Mouse (Mus musculus) hindbrain, embryonic 11.5 days (tissue): ENCODE results near the gene Rnf217. TPM values are rescaled to one million over a fixed set of nuclear protein-coding genes. Genes with fewer than 3 reads are reported as not detected.

Experiments
- ATAC-seq: fragments of 200-750 bp; cut with Nextera tagmentation; 2 replicates; pipeline ENCODE4 v1.8.0; 2017; ENCODE audit warnings: mild to moderate bottlenecking, moderate TSS enrichment, moderate library complexity; ENCODE audit not compliant: low FRiP score
- DNase-seq: peaks from one replicate; pipeline ENCODE4 v3.0.0-alpha.2; 2015; ENCODE audit warnings: low spot score
- H3K27ac ChIP-seq: fragments of 300-500 bp; sonication (generic); 2 replicates; pipeline ENCODE4 v1.5.1; 2014; ENCODE audit warnings: mild to moderate bottlenecking, low read depth, low read length
- H3K27me3 ChIP-seq: fragments of 300-500 bp; sonication (generic); 2 replicates; pipeline ENCODE4 v1.6.1; 2014; ENCODE audit warnings: mild to moderate bottlenecking, low read length, moderate library complexity, mixed read lengths; ENCODE audit not compliant: control insufficient read depth, insufficient read depth
- H3K36me3 ChIP-seq: fragments of 300-500 bp; sonication (generic); 2 replicates; pipeline ENCODE4 v1.6.1; 2014; ENCODE audit warnings: mild to moderate bottlenecking, low read length, moderate library complexity, mixed read lengths; ENCODE audit not compliant: control insufficient read depth, insufficient read depth
- H3K4me1 ChIP-seq: fragments of 300-500 bp; sonication (generic); replicated peaks from 2 replicates; pipeline ENCODE4 v1.6.1; 2014; ENCODE audit warnings: low read length, mixed read lengths; ENCODE audit not compliant: control insufficient read depth, insufficient read depth
- H3K4me2 ChIP-seq: fragments of 300-500 bp; sonication (generic); replicated peaks from 2 replicates; pipeline ENCODE4 v1.6.1; 2014; ENCODE audit warnings: mild to moderate bottlenecking, low read depth, low read length
- H3K4me3 ChIP-seq: fragments of 300-500 bp; sonication (generic); 2 replicates; pipeline ENCODE4 v1.5.1; 2014; ENCODE audit warnings: low read depth, low read length
- H3K9ac ChIP-seq: fragments of 300-500 bp; sonication (generic); 2 replicates; pipeline ENCODE4 v1.6.1; 2014; ENCODE audit warnings: low read depth, low read length
- H3K9me3 ChIP-seq: fragments of 300-500 bp; sonication (generic); 2 replicates; pipeline ENCODE4 v1.6.1; 2016; ENCODE audit warnings: low read length; ENCODE audit not compliant: control insufficient read depth
- WGBS: fragments of 180-500 bp; shearing (Covaris S2); extraction: QIAGEN DNeasy Blood & Tissue Kit; methylation state at CpG from one replicate; pipeline ENCODE4 v1.1.7; 2014; 5-methylcytosine and 5-hydroxymethylcytosine counted together
- polyA plus RNA-seq: library from polyadenylated mRNA; unstranded; fragments of >200 nt; fragmentation: Nextera tagmentation; extraction: Ambion mirVana; gene quantifications from 2 replicates; pipeline ENCODE4 v1.2.1, GENCODE M21; 2014

The Rnf217 gene
- 1.5 and 2.0 TPM in 2 replicates for polyA plus RNA-seq

DNA sequence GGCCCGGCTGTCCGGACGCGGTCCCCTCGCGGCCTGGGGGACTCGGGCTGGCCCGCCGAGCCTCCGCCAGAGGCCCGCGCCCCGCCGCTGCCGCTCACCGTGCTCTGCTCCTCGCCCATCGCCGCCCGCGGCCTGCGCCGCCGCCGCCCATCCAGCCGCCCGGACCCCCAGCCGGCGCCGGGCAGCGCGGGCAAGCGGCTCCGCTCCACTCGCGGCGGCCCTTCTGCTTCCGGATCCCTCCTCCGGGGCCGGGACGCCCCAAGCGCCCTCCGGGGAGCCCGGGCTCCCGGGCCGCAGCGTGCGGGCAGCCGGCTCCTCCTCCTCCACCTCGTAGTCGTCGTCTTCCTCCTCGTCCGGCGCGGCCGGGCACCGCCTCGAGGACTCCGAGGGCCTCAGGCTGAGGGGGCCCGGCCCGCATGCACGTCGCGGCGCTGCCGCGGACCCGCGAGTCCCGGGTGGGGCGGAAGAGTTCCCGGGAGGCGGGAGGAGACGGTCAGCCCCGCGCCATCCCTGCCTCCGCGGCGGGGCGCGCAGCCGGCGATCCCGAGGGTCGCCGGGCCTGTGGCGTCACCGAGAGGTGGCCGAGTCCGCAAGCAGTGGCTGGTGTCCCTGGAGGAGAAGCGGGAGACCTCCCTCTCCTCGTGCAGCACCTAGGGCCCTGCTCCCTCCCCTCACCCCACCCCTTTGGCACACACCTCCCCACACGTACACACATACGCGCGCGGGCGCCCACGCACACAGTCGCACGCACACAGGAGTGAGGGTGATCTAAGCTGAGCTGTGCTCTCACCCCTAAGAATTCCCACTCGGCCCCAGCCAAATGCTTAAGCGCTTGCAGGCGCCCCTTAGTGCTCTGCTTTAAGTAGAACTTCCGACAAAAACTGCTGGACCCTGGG is at the start of gene Rnf217:
Gene Rnf217, minus strand, starts transcription at position 119 of the 896 bp plus-strand sequence.
- Histone ChIP-seq H3K4me1 (peaks cover 5% of the 10 kb centered on the region; the same call in 1 of the 2 replicates), H3K27me3 (no peaks in the 10 kb centered on the region), H3K36me3 (no peaks in the 10 kb centered on the region), H3K4me2 (peak within 1 kb of the TSS; percentile 89), H3K9me3 (no peaks in the 10 kb centered on the region), H3K4me3 (peak within 1 kb of the TSS; percentile 81), H3K27ac (peak within 1 kb of the TSS; percentile 69), H3K9ac (peak within 1 kb of the TSS; percentile 97)
- ATAC-seq (peak; percentile 90), DNase-seq (peak; percentile 76)
- under 1% methylated on average over 84 of the region's 106 CpGs for WGBS

DNA sequence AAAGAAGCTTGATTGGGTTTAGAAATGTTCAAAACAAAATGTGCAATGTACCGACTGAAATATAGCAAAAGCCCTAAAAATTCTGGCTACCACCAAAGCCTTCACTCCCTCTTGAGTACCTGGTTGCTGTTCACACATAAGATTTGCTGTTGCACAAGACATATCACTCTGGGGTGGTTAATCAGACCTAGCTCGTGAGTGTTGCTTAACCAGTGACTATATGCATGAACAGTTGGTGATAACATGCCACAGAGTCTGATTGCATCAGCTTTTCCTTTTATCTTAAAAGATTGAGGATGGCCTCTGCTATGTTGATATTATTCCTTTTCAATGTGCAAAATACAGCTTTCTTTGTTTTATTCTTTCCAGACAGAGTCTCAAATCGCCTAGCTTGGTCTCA is 38.3 kb upstream of the Rnf217 start:
- no peak for DNase-seq
- ATAC-seq = no peak
- Histone ChIP-seq H3K4me3 (no peak overlapping the region), H3K9ac (no peak overlapping the region), H3K27me3 (no peaks in the 10 kb centered on the region), H3K4me2 (no peak overlapping the region), H3K36me3 (no peaks in the 10 kb centered on the region), H3K27ac (no peak overlapping the region), H3K4me1 (no peaks in the 10 kb centered on the region), H3K9me3 (no peaks in the 10 kb centered on the region)
- WGBS = 86% methylated on average over 3 of the region's 3 CpGs

DNA sequence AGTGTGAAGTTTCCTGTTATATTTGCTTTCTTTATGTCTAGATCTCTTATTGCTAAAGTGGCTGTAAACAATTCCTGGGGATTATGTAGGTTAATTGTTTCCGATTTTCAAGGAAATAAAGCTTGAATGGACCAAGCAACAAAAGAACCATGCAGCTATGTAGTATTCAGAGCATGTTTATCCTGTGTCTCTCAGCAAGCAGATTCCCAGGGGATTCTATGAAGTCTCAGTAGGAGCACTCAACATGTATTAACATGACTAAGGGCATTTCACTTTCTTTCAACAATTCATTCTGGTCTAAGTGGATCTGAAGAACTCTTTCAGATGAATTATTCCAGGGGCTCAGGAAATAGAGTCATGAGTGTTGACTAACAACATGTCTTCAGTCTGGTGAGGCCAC is 37.1 kb upstream of the Rnf217 start:
- Histone ChIP-seq H3K9ac (no peak overlapping the region), H3K4me2 (no peak overlapping the region), H3K27ac (no peak overlapping the region), H3K4me3 (no peak overlapping the region), H3K9me3 (no peaks in the 10 kb centered on the region), H3K4me1 (no peaks in the 10 kb centered on the region), H3K27me3 (no peaks in the 10 kb centered on the region), H3K36me3 (no peaks in the 10 kb centered on the region)
- ATAC-seq (no peak), DNase-seq (no peak)
- WGBS = 71% methylated on average over 1 of the region's 1 CpGs

DNA sequence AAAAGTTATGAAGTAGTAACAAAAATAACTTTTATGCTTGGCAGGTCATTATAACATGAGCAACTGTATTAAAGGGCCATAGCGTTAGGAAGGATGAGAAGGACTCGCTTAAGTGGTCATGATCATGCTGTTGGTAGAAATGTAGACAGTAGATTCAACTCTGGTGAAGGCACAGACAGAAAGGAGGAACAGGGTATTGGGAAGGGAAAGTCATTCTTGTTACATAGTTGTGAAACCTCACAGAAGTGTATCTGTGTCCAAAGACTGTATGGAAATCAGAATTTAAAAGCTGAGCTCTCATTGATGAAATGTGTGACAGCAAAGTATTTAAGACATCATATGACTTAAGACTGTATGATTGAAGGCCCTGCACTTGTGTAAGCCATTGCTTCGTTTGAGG is 26.1 kb upstream of the Rnf217 start:
- ATAC-seq (no peak), DNase-seq (no peak)
- Histone ChIP-seq H3K4me2 (no peak overlapping the region), H3K4me3 (no peak overlapping the region), H3K9me3 (no peaks in the 10 kb centered on the region), H3K36me3 (no peaks in the 10 kb centered on the region), H3K27me3 (no peaks in the 10 kb centered on the region), H3K4me1 (no peaks in the 10 kb centered on the region), H3K27ac (no peak overlapping the region), H3K9ac (no peak overlapping the region)
- 93% methylated on average over 3 of the region's 3 CpGs for WGBS

DNA sequence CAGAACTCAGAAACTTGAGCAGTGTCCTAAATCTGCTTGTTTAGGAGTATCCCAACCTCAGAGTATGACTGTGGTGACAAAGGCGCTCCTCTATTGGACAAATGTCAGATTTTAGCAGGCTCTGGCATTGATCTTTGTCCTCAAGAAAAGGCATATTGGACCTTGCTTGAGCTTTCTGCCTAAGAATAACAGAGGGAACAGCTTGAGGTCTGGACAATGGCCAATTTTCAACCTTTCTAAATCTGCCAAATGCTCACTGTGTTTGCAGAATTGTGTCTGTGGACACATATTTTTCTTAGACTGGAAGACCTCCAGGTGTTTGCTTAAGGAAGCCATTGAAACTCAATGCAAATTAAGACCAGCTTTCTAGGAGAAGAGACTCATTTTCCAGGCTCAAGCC is 23.0 kb upstream of the Rnf217 start:
- Histone ChIP-seq H3K9me3 (no peaks in the 10 kb centered on the region), H3K27ac (no peak overlapping the region), H3K4me3 (no peak overlapping the region), H3K4me1 (no peaks in the 10 kb centered on the region), H3K36me3 (no peaks in the 10 kb centered on the region), H3K27me3 (no peaks in the 10 kb centered on the region), H3K9ac (no peak overlapping the region), H3K4me2 (no peak overlapping the region)
- DNase-seq = no peak
- ATAC-seq = no peak
- 82% methylated on average over 1 of the region's 1 CpGs for whole genome bisulfite sequencing

DNA sequence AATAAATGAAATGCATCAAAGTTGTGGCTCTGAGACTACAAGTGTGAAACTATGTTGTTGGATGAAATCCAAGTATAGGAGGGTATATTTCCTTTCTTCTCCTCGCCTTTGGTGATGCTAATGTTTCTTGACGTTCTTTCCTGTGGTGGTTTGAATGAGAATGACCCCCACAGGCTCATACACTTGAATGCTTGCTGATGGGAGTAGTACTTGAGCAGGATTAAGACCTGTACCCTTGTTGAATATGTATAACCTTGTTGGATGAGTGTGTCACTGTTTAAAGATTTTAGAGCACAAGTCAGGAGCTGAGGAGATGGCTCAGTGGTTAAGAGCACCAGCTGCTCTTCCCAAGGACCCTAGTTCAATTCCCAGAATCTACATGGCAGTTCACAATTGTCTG is 6.4 kb upstream of the Rnf217 start:
- H3K27ac ChIP-seq = no peak overlapping the region
- no peaks in the 10 kb centered on the region for H3K9me3 ChIP-seq
- H3K4me1 ChIP-seq = no peaks in the 10 kb centered on the region
- no peak for DNase-seq
- WGBS = 63% methylated on average over 2 of the region's 2 CpGs
- H3K4me2 ChIP-seq = no peak overlapping the region
- H3K9ac ChIP-seq = no peak overlapping the region
- H3K4me3 ChIP-seq = no peak overlapping the region
- ATAC-seq = no peak
- no peaks in the 10 kb centered on the region for H3K36me3 ChIP-seq
- H3K27me3 ChIP-seq = no peaks in the 10 kb centered on the region

DNA sequence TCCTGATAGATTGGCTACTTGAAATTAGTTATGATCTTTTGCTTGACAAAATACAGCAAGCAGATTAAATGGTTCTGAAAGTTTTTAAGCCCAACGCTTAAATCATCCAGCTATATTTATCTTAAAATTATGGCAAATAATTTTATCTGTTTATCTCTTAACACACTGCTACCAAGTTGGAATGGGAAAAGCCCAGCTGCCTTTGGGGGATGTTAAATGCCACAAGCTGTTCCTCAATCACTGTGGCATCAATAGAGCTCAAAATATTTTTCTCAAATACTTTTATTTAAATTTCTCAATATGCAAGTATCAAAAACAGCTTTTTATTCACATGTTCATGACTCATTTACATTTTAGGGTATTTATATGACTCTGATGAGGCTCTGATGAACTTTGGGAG is 5.1 kb upstream of the Rnf217 start:
- ATAC-seq (no peak), DNase-seq (no peak)
- H3K9me3 ChIP-seq = no peaks in the 10 kb centered on the region
- H3K4me1 ChIP-seq = no peaks in the 10 kb centered on the region
- no peak overlapping the region for H3K4me3 ChIP-seq
- H3K27ac ChIP-seq = no peak overlapping the region
- no peaks in the 10 kb centered on the region for H3K27me3 ChIP-seq
- no peaks in the 10 kb centered on the region for H3K36me3 ChIP-seq
- H3K9ac ChIP-seq = no peak overlapping the region
- 83% methylated on average over 1 of the region's 1 CpGs for WGBS
- no peak overlapping the region for H3K4me2 ChIP-seq

DNA sequence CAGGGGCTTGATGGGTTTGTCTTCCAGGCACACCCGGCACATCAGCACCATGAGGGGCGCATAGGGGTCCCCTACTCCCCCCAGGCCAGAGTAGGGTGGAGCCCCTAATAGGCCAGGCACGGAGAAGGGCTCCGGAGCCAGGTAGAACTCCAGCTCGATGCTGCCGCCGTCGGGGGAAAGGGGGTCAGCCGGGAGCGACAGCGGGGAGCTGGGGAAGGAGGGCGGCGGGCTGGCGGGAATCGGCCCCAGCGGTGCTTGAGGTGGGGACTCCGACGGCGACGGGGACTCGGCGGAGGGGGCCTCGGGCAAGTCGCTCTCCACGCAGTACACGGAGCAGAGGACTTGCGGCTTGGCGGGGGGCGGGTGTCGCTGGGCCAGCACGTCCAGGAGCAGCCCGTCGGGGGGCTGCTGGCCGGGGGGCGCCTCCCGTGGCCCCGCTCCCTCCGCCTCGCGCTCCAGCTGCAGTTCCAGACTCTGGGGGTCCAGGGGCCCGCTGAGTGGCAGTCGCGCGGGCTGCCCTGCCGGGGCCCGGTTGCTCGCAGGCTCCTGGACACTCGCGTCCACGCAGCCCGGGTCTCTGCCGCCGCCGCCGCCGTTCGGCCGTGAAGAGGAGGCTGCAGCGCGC is 431 bp downstream of the Rnf217 start:
- 0% methylated on average over 40 of the region's 60 CpGs for WGBS
- Histone ChIP-seq H3K27me3 (no peaks in the 10 kb centered on the region), H3K27ac (peak overlapping the region; percentile 69)

More for the DNA sequence above, 431 bp downstream of the Rnf217 start:
- DNase-seq (peak; percentile 55), ATAC-seq (peak; percentile 58)
- Histone ChIP-seq H3K4me3 (peak overlapping the region; percentile 81), H3K4me1 (peaks cover 5% of the 10 kb centered on the region; the same call in 1 of the 2 replicates), H3K9ac (peak overlapping the region; percentile 97), H3K9me3 (no peaks in the 10 kb centered on the region), H3K4me2 (peak overlapping the region; percentile 89), H3K36me3 (no peaks in the 10 kb centered on the region)
